Comparison of ENCODE assay signal across 8 mouse cellular contexts in the genomic region with DNA sequence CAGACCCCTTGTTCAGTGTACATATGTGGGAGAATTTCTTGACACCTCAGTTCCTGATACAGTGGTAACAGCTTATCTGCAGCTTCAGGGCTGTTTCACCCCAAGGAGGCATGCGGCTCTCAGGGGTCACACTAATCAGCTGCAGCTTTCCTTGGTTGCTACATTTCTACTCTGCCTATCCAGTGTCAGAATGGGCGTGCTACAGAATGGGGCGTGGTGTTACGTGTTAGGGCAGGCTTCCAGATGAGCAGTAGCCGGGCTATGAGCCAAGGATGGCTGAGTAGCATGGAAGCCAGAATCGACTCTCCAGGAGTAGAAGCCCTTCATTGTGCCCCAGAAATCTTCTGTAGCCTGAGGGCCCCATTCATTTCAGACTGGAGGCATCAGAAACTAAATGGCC. TPM values are rescaled to one million over a fixed set of nuclear protein-coding genes. Genes with fewer than 3 reads are reported as not detected.
DNase-seq lines count a peak whose midpoint lies in the region; ATAC-seq lines count a peak whose summit lies in the region.

No protein-coding gene starts in this region.

- H3K27me3 ChIP-seq in forebrain, embryonic 14.5 days (replicated peaks; ENCODE audit: control insufficient read depth, insufficient read depth, low read length), result no peaks in the 10 kb centered on the region
- H3K27me3 ChIP-seq in forebrain, embryonic 11.5 days (ENCODE audit: control insufficient read depth, insufficient read depth, low read length), result no peaks in the 10 kb centered on the region
- no peaks in the 10 kb centered on the region for H3K27me3 ChIP-seq in midbrain, embryonic 14.5 days (ENCODE audit: control insufficient read depth, insufficient read depth, low read length)
- no peaks in the 10 kb centered on the region for H3K27me3 ChIP-seq in midbrain, embryonic 15.5 days (replicated peaks)

- no peak overlapping the region for H3K9ac ChIP-seq in forebrain, embryonic 14.5 days (ENCODE audit: low read length)
- no peak overlapping the region for H3K9ac ChIP-seq in forebrain, embryonic 11.5 days (ENCODE audit: low read length)
- H3K9ac ChIP-seq in midbrain, embryonic 14.5 days (replicated peaks; ENCODE audit: low read length), result no peak overlapping the region
- H3K9ac ChIP-seq in midbrain, embryonic 15.5 days, result no peak overlapping the region

- peak; percentile 84 for DNase-seq in forebrain, embryonic 14.5 days (ENCODE audit: low spot score)
- no peak for DNase-seq in forebrain, embryonic 11.5 days (ENCODE audit: low spot score)
- DNase-seq in midbrain, embryonic 14.5 days, result peak; percentile 52
- peak; percentile 63 for DNase-seq in fibroblast of lung, adult 2 months (ENCODE audit: low read depth)
- peak; percentile 76 for DNase-seq in lung, postnatal 10 days
- no peak for DNase-seq in testis, postnatal 14 days (ENCODE audit: low spot score)
- no peak for DNase-seq in frontal cortex, postnatal 10 days (ENCODE audit: low spot score in 2 of 2)

- no peaks in the 10 kb centered on the region for H3K36me3 ChIP-seq in forebrain, embryonic 14.5 days (ENCODE audit: control insufficient read depth, insufficient read depth, low read length)
- H3K36me3 ChIP-seq in forebrain, embryonic 11.5 days (ENCODE audit: control insufficient read depth, insufficient read depth, low read length), result no peaks in the 10 kb centered on the region
- H3K36me3 ChIP-seq in midbrain, embryonic 14.5 days (ENCODE audit: control insufficient read depth, insufficient read depth, low read length), result no peaks in the 10 kb centered on the region
- no peaks in the 10 kb centered on the region for H3K36me3 ChIP-seq in midbrain, embryonic 15.5 days (replicated peaks)

- H3K4me1 ChIP-seq in forebrain, embryonic 14.5 days (ENCODE audit: control insufficient read depth, insufficient read depth, low read length), result peaks cover 7% of the 10 kb centered on the region; the same call in 1 of the 2 replicates
- no peaks in the 10 kb centered on the region for H3K4me1 ChIP-seq in forebrain, embryonic 11.5 days (replicated peaks; ENCODE audit: control insufficient read depth, insufficient read depth, low read length)
- H3K4me1 ChIP-seq in midbrain, embryonic 14.5 days (ENCODE audit: control insufficient read depth, insufficient read depth, low read length), result no peaks in the 10 kb centered on the region
- H3K4me1 ChIP-seq in midbrain, embryonic 15.5 days, result no peaks in the 10 kb centered on the region

- H3K9me3 ChIP-seq in forebrain, embryonic 14.5 days (replicated peaks; ENCODE audit: control insufficient read depth, low read length), result no peaks in the 10 kb centered on the region
- no peaks in the 10 kb centered on the region for H3K9me3 ChIP-seq in forebrain, embryonic 11.5 days (ENCODE audit: control insufficient read depth, low read length)
- no peaks in the 10 kb centered on the region for H3K9me3 ChIP-seq in midbrain, embryonic 14.5 days (ENCODE audit: control insufficient read depth, low read length)
- H3K9me3 ChIP-seq in midbrain, embryonic 15.5 days, result no peaks in the 10 kb centered on the region

- ATAC-seq in forebrain, embryonic 14.5 days, result peak; percentile 85
- no peak for ATAC-seq in forebrain, embryonic 11.5 days (replicated peaks; ENCODE audit: low FRiP score)
- no peak for ATAC-seq in midbrain, embryonic 14.5 days (ENCODE audit: low FRiP score, low TSS enrichment)
- no peak for ATAC-seq in midbrain, embryonic 15.5 days (replicated peaks)

- WGBS in forebrain, embryonic 14.5 days, result 39% methylated on average over 6 of the region's 6 CpGs
- WGBS in forebrain, embryonic 11.5 days, result 80% methylated on average over 6 of the region's 6 CpGs
- 73% methylated on average over 6 of the region's 6 CpGs for WGBS in midbrain, embryonic 14.5 days
- 69% methylated on average over 6 of the region's 6 CpGs for WGBS in midbrain, embryonic 15.5 days

- H3K27ac ChIP-seq in forebrain, embryonic 14.5 days (ENCODE audit: low read depth, low read length), result no peak overlapping the region
- H3K27ac ChIP-seq in forebrain, embryonic 11.5 days (ENCODE audit: low read depth, low read length), result no peak overlapping the region
- H3K27ac ChIP-seq in midbrain, embryonic 14.5 days (replicated peaks; ENCODE audit: low read depth, low read length), result no peak overlapping the region
- H3K27ac ChIP-seq in midbrain, embryonic 15.5 days, result no peak overlapping the region

- no peak overlapping the region for H3K4me2 ChIP-seq in forebrain, embryonic 14.5 days (ENCODE audit: low read length)
- H3K4me2 ChIP-seq in forebrain, embryonic 11.5 days (ENCODE audit: low read depth, low read length, severe bottlenecking), result no peak overlapping the region
- no peak overlapping the region for H3K4me2 ChIP-seq in midbrain, embryonic 14.5 days (ENCODE audit: low read length)
- no peak overlapping the region for H3K4me2 ChIP-seq in midbrain, embryonic 15.5 days

- H3K4me3 ChIP-seq in forebrain, embryonic 14.5 days (ENCODE audit: low read depth, low read length), result no peak overlapping the region
- H3K4me3 ChIP-seq in forebrain, embryonic 11.5 days (ENCODE audit: low read depth, low read length), result no peak overlapping the region
- no peak overlapping the region for H3K4me3 ChIP-seq in midbrain, embryonic 14.5 days (replicated peaks; ENCODE audit: low read depth, low read length)
- H3K4me3 ChIP-seq in midbrain, embryonic 15.5 days, result no peak overlapping the region

RNA-seq across cellular contexts. Expression of a gene that starts 32.8 kb away (rescaled TPM):
- 22.9 and 28.8 TPM in 2 replicates for polyA plus RNA-seq in forebrain, embryonic 14.5 days (2014; fragmentation: Nextera tagmentation; extraction: Ambion mirVana)
- polyA plus RNA-seq in forebrain, embryonic 11.5 days (2014; fragmentation: Nextera tagmentation; extraction: Ambion mirVana), result 66.7 and 76.5 TPM in 2 replicates
- polyA plus RNA-seq in midbrain, embryonic 14.5 days (2014; fragmentation: Nextera tagmentation; extraction: Ambion mirVana), result 6.4 and 12.5 TPM in 2 replicates
- 6.0 and 6.5 TPM in 2 replicates for polyA plus RNA-seq in midbrain, embryonic 15.5 days (2015; fragmentation: Nextera tagmentation; extraction: Ambion mirVana)

Comparison
In these comparisons a context has a peak if more than half of its experiments do, and no peak if none do; other contexts are left out.
1. DNase-seq: peak in forebrain, embryonic 14.5 days (single experiment), midbrain, embryonic 14.5 days (single experiment), fibroblast of lung, adult 2 months (single experiment) and lung, postnatal 10 days (single experiment); none in forebrain, embryonic 11.5 days (single experiment), testis, postnatal 14 days (single experiment) and frontal cortex, postnatal 10 days (0 of 2).